Mouse (Mus musculus) intestine, embryonic 14.5 days (tissue): ENCODE results near the gene Tmem185a. TPM values are rescaled to one million over a fixed set of nuclear protein-coding genes. Genes with fewer than 3 reads are reported as not detected.
"Not testable (repeated sequence)": the region's sequence is repeated elsewhere in the genome, so short reads cannot be mapped to it uniquely, and the experiment has no call there.

Experiments
- ATAC-seq: fragments of 200-750 bp; cut with Nextera tagmentation; replicated peaks from 2 replicates; pipeline ENCODE4 v1.8.0; 2017; ENCODE audit warnings: low read depth, moderate number of reproducible peaks, moderate TSS enrichment, moderate library complexity; ENCODE audit not compliant: low FRiP score, low TSS enrichment
- DNase-seq: peaks from one replicate; pipeline ENCODE4 v3.0.0-alpha.2; 2018; ENCODE audit warnings: low spot score
- H3K27ac ChIP-seq: fragments of 300-500 bp; sonication (generic); 2 replicates; pipeline ENCODE4 v1.5.1; 2014; ENCODE audit warnings: low read depth, mild to moderate bottlenecking, control low read depth
- H3K27me3 ChIP-seq: fragments of 300-500 bp; sonication (generic); replicated peaks from 2 replicates; pipeline ENCODE4 v1.6.1; 2014; ENCODE audit warnings: low read length, control low read depth; ENCODE audit not compliant: control insufficient read depth, insufficient read depth
- H3K36me3 ChIP-seq: fragments of 300-500 bp; sonication (generic); 2 replicates; pipeline ENCODE4 v1.6.1; 2014; ENCODE audit warnings: low read length, control low read depth; ENCODE audit not compliant: control insufficient read depth, insufficient read depth
- H3K4me1 ChIP-seq: fragments of 300-500 bp; sonication (generic); replicated peaks from 2 replicates; pipeline ENCODE4 v1.6.1; 2014; ENCODE audit warnings: low read length, control low read depth, mixed read lengths; ENCODE audit not compliant: control insufficient read depth, insufficient read depth
- H3K4me2 ChIP-seq: fragments of 300-500 bp; sonication (generic); 2 replicates; pipeline ENCODE4 v1.6.1; 2014; ENCODE audit warnings: low read length
- H3K4me3 ChIP-seq: fragments of 300-500 bp; sonication (generic); 2 replicates; pipeline ENCODE4 v1.5.1; 2014; ENCODE audit warnings: low read depth, low read length, control low read depth, mixed read lengths
- H3K9ac ChIP-seq: fragments of 300-500 bp; sonication (generic); 2 replicates; pipeline ENCODE4 v1.6.1; 2014; ENCODE audit warnings: mild to moderate bottlenecking, low read length
- H3K9me3 ChIP-seq: fragments of 300-500 bp; sonication (generic); 2 replicates; pipeline ENCODE4 v1.6.1; 2016; ENCODE audit warnings: low read length, control low read depth; ENCODE audit not compliant: control insufficient read depth
- WGBS: fragments of 180-500 bp; shearing (Covaris S2); extraction: QIAGEN DNeasy Blood & Tissue Kit; methylation state at CpG from one replicate; pipeline ENCODE4 v1.1.7; 2014; 5-methylcytosine and 5-hydroxymethylcytosine counted together
- polyA plus RNA-seq: library from polyadenylated mRNA; unstranded; fragments of >200 nt; fragmentation: Nextera tagmentation; extraction: Ambion mirVana; gene quantifications from 2 replicates; pipeline ENCODE4 v1.2.1, GENCODE M21; 2014

Tmem185a gene
- polyA plus RNA-seq, 1 experiment from 2014 or later, result 41.3 TPM

DNA sequence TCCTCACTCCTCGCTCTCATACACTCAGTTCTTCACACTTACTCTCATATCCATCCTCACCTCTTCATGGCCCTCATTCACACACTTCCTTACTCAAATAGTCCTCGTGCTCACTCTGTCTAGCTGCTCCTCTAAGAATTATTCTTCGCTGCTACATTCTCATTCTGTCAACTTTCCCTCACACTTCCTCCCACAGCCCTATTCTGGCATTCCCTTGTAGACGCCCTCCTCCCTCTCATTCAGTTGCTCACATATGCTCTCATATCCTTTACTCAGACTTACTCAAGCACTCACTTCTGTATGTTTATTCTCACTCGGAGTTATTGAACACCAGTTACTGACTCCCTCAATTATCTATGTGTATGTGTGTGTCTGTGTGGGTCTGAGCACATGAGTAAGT lies 13.4 kb downstream of the Tmem185a start:
- DNase-seq, result no peak
- H3K9ac ChIP-seq, result no peak overlapping the region
- no peak overlapping the region for H3K4me3 ChIP-seq
- no peak for ATAC-seq
- no peaks in the 10 kb centered on the region for H3K4me1 ChIP-seq
- no peak overlapping the region for H3K27ac ChIP-seq
- H3K4me2 ChIP-seq, result no peak overlapping the region
- no peaks in the 10 kb centered on the region for H3K27me3 ChIP-seq
- 79% methylated on average over 5 of the region's 5 CpGs for WGBS
- H3K36me3 ChIP-seq, result peaks cover 12% of the 10 kb centered on the region
- no peaks in the 10 kb centered on the region for H3K9me3 ChIP-seq

- H3K9ac ChIP-seq, DNase-seq, H3K4me1 ChIP-seq, H3K9me3 ChIP-seq, H3K27me3 ChIP-seq, ATAC-seq, H3K4me3 ChIP-seq, H3K4me2 ChIP-seq, H3K36me3 ChIP-seq, H3K27ac ChIP-seq: not testable (repeated sequence)
- WGBS, result no CpG with 5 or more reads among the region's 1 CpGs
These were observed 24.6 kb downstream of the Tmem185a start for GRCm38 (mm10) chrX:70452359-70452758.

GRCm38 (mm10) chrX:70425473-70425872 lies 51.5 kb downstream of the Tmem185a start:
- H3K4me2 ChIP-seq, H3K9me3 ChIP-seq, H3K27me3 ChIP-seq, H3K36me3 ChIP-seq, H3K4me3 ChIP-seq, H3K27ac ChIP-seq, H3K4me1 ChIP-seq, ATAC-seq, H3K9ac ChIP-seq, DNase-seq: not testable (repeated sequence)
- WGBS, result 77% methylated on average over 3 of the region's 3 CpGs

Other genes starting within 250 kb of the Tmem185a start
- 2.6 and 3.4 TPM in 2 replicates for gene Ids, start 112.1 kb downstream of the Tmem185a start, polyA plus RNA-seq
- 31.9 and 34.4 TPM in 2 replicates for gene 1110012L19Rik, start 91.3 kb downstream of the Tmem185a start, polyA plus RNA-seq